Mouse (Mus musculus): ENCODE results near the gene Ccdc62. TPM values are rescaled to one million over a fixed set of nuclear protein-coding genes. Genes with fewer than 3 reads are reported as not detected.

Ccdc62 gene
- polyA plus RNA-seq, 1 experiment from 2014 or later, result 4.9 TPM

- no peak for ATAC-seq
- no peak overlapping the region for H3K27ac ChIP-seq (ENCODE audit: low read length)
- no peaks in the 10 kb centered on the region for H3K9me3 ChIP-seq (ENCODE audit: control insufficient read depth, low read length)
- no peak overlapping the region for H3K9ac ChIP-seq (replicated peaks; ENCODE audit: low read depth, low read length)
- 81% methylated on average over 9 of the region's 9 CpGs for WGBS
- no peak overlapping the region for H3K4me2 ChIP-seq (ENCODE audit: low read length)
- H3K27me3 ChIP-seq (replicated peaks; ENCODE audit: control insufficient read depth, insufficient read depth, low read length), result no peaks in the 10 kb centered on the region
- H3K36me3 ChIP-seq (ENCODE audit: control insufficient read depth, insufficient read depth), result no peaks in the 10 kb centered on the region
- peaks cover 5% of the 10 kb centered on the region; the same call in 1 of the 2 replicates for H3K4me1 ChIP-seq (replicated peaks; ENCODE audit: control insufficient read depth, insufficient read depth, low read length)
- H3K4me3 ChIP-seq (replicated peaks; ENCODE audit: low read length), result no peak overlapping the region
These were observed 50.2 kb downstream of the Ccdc62 start for GRCm38 (mm10) chr5:123980521-123981249.

GRCm38 (mm10) chr5:123981250-123981554 is 50.7 kb downstream of the Ccdc62 start:
- 73% methylated on average over 6 of the region's 6 CpGs for WGBS
- ATAC-seq, result no peak
- H3K27me3 ChIP-seq (replicated peaks; ENCODE audit: control insufficient read depth, insufficient read depth, low read length), result no peaks in the 10 kb centered on the region
- no peak overlapping the region for H3K27ac ChIP-seq (ENCODE audit: low read length)
- no peak overlapping the region for H3K4me3 ChIP-seq (replicated peaks; ENCODE audit: low read length)
- H3K4me1 ChIP-seq (replicated peaks; ENCODE audit: control insufficient read depth, insufficient read depth, low read length), result 0 out of 2 replicates have a peak, but pooled peaks cover 3% of the 10 kb centered on the region
- no peaks in the 10 kb centered on the region for H3K36me3 ChIP-seq (ENCODE audit: control insufficient read depth, insufficient read depth)
- no peak overlapping the region for H3K4me2 ChIP-seq (ENCODE audit: low read length)
- no peak overlapping the region for H3K9ac ChIP-seq (replicated peaks; ENCODE audit: low read depth, low read length)
- H3K9me3 ChIP-seq (ENCODE audit: control insufficient read depth, low read length), result no peaks in the 10 kb centered on the region

- Histone ChIP-seq H3K4me2 (ENCODE audit: low read length) (no peak overlapping the region), H3K27me3 (replicated peaks; ENCODE audit: control insufficient read depth, insufficient read depth, low read length) (no peaks in the 10 kb centered on the region), H3K9ac (replicated peaks; ENCODE audit: low read depth, low read length) (no peak overlapping the region), H3K9me3 (ENCODE audit: control insufficient read depth, low read length) (no peaks in the 10 kb centered on the region), H3K36me3 (ENCODE audit: control insufficient read depth, insufficient read depth) (no peaks in the 10 kb centered on the region), H3K27ac (ENCODE audit: low read length) (no peak overlapping the region), H3K4me1 (replicated peaks; ENCODE audit: control insufficient read depth, insufficient read depth, low read length) (0 out of 2 replicates have a peak, but pooled peaks cover 3% of the 10 kb centered on the region), H3K4me3 (replicated peaks; ENCODE audit: low read length) (no peak overlapping the region)
- ATAC-seq, result no peak
- 86% methylated on average over 11 of the region's 11 CpGs for WGBS
These were observed 52.4 kb downstream of the Ccdc62 start for GRCm38 (mm10) chr5:123982838-123983237.

DNA sequence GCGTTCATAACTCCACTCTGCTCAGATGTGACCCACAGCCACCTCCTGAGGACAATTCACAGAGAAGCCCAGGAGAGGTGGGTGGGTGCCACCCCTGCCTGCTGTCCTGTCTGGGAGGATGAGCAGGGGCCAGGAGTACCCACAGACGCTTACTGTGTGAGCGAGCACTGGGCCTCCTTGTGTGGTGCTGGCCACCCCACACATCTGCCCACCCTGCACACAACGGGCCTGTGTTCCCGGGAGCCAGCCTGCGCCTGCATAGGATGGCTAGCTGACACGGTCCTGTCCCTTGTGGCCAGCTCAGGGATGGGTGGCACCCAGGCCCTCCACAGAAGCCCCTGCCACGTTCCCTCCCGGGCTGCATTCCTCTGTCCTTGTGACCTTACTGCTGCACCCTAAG is 55.0 kb downstream of the Ccdc62 start:
- Histone ChIP-seq H3K4me3 (replicated peaks; ENCODE audit: low read length) (no peak overlapping the region), H3K27ac (ENCODE audit: low read length) (no peak overlapping the region), H3K9ac (replicated peaks; ENCODE audit: low read depth, low read length) (no peak overlapping the region), H3K27me3 (replicated peaks; ENCODE audit: control insufficient read depth, insufficient read depth, low read length) (no peaks in the 10 kb centered on the region), H3K4me2 (ENCODE audit: low read length) (no peak overlapping the region), H3K36me3 (ENCODE audit: control insufficient read depth, insufficient read depth) (no peaks in the 10 kb centered on the region), H3K4me1 (replicated peaks; ENCODE audit: control insufficient read depth, insufficient read depth, low read length) (0 out of 2 replicates have a peak, but pooled peaks cover 3% of the 10 kb centered on the region), H3K9me3 (ENCODE audit: control insufficient read depth, low read length) (no peaks in the 10 kb centered on the region)
- ATAC-seq, result no peak
- WGBS, result 75% methylated on average over 9 of the region's 9 CpGs

DNA sequence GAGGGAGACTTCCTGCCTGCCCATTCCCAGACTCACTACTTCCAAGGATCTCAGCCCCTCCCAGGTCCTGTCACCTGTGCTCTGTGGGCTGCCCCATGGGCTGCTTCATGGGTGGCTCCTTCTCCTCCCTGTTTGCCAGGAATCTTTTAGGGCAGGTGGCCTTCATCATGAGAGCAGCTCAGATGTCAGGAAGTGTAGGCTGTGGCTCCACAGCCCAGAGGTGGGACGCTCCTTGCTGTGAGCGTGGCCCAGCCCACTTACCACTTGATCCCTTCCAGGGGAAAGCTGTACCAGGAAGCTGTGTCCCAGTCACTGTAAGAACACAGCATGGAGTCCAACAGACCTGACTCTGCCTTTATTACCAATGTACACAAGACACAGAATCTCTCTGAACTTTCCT is 56.4 kb downstream of the Ccdc62 start:
- WGBS, result 100% methylated on average over 2 of the region's 2 CpGs
- Histone ChIP-seq H3K4me3 (replicated peaks; ENCODE audit: low read length) (no peak overlapping the region), H3K4me1 (replicated peaks; ENCODE audit: control insufficient read depth, insufficient read depth, low read length) (no peaks in the 10 kb centered on the region), H3K9ac (replicated peaks; ENCODE audit: low read depth, low read length) (no peak overlapping the region), H3K36me3 (ENCODE audit: control insufficient read depth, insufficient read depth) (no peaks in the 10 kb centered on the region), H3K27me3 (replicated peaks; ENCODE audit: control insufficient read depth, insufficient read depth, low read length) (no peaks in the 10 kb centered on the region), H3K4me2 (ENCODE audit: low read length) (no peak overlapping the region), H3K27ac (ENCODE audit: low read length) (no peak overlapping the region), H3K9me3 (ENCODE audit: control insufficient read depth, low read length) (no peaks in the 10 kb centered on the region)
- no peak for ATAC-seq

DNA sequence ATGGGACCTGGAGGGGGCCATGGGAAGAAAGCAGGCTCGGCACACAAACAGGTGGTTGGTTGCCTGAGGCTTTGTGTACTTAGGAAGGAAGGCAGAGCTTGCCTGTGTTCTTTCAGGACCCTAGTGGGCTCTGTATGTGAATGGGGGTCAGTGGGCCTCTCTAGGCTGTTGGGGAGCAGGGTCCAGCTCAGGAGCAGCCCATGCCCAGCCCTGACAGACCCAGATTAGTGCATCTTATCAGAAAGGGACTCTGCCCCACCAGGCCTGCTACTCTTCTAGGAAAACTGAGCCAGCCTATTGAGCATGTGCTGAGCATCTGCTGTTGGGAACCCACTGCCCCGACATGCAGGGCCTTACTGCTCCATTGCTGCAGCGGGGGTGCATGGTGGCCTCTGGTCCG is 57.0 kb downstream of the Ccdc62 start:
- Histone ChIP-seq H3K9me3 (ENCODE audit: control insufficient read depth, low read length) (no peaks in the 10 kb centered on the region), H3K9ac (replicated peaks; ENCODE audit: low read depth, low read length) (no peak overlapping the region), H3K4me2 (ENCODE audit: low read length) (no peak overlapping the region), H3K4me1 (replicated peaks; ENCODE audit: control insufficient read depth, insufficient read depth, low read length) (peaks cover 4% of the 10 kb centered on the region), H3K36me3 (ENCODE audit: control insufficient read depth, insufficient read depth) (no peaks in the 10 kb centered on the region), H3K27me3 (replicated peaks; ENCODE audit: control insufficient read depth, insufficient read depth, low read length) (no peaks in the 10 kb centered on the region), H3K27ac (ENCODE audit: low read length) (no peak overlapping the region), H3K4me3 (replicated peaks; ENCODE audit: low read length) (no peak overlapping the region)
- ATAC-seq, result no peak
- 79% methylated on average over 4 of the region's 4 CpGs for WGBS

- H3K4me1 ChIP-seq (replicated peaks; ENCODE audit: control insufficient read depth, insufficient read depth, low read length), result peaks cover 9% of the 10 kb centered on the region
- ATAC-seq, result no peak
- no peaks in the 10 kb centered on the region for H3K9me3 ChIP-seq (ENCODE audit: control insufficient read depth, low read length)
- H3K4me2 ChIP-seq (ENCODE audit: low read length), result no peak overlapping the region
- no peak overlapping the region for H3K27ac ChIP-seq (ENCODE audit: low read length)
- WGBS, result 83% methylated on average over 20 of the region's 20 CpGs
- no peak overlapping the region for H3K4me3 ChIP-seq (replicated peaks; ENCODE audit: low read length)
- H3K9ac ChIP-seq (replicated peaks; ENCODE audit: low read depth, low read length), result no peak overlapping the region
- H3K27me3 ChIP-seq (replicated peaks; ENCODE audit: control insufficient read depth, insufficient read depth, low read length), result no peaks in the 10 kb centered on the region
- H3K36me3 ChIP-seq (ENCODE audit: control insufficient read depth, insufficient read depth), result no peaks in the 10 kb centered on the region
These were observed 59.7 kb downstream of the Ccdc62 start for GRCm38 (mm10) chr5:123989941-123990885.

GRCm38 (mm10) chr5:123991321-123991720 is 60.8 kb downstream of the Ccdc62 start:
- Histone ChIP-seq H3K36me3 (ENCODE audit: control insufficient read depth, insufficient read depth) (no peaks in the 10 kb centered on the region), H3K4me1 (replicated peaks; ENCODE audit: control insufficient read depth, insufficient read depth, low read length) (peaks cover 9% of the 10 kb centered on the region), H3K9ac (replicated peaks; ENCODE audit: low read depth, low read length) (no peak overlapping the region), H3K27ac (ENCODE audit: low read length) (no peak overlapping the region), H3K27me3 (replicated peaks; ENCODE audit: control insufficient read depth, insufficient read depth, low read length) (no peaks in the 10 kb centered on the region), H3K4me2 (ENCODE audit: low read length) (no peak overlapping the region), H3K9me3 (ENCODE audit: control insufficient read depth, low read length) (no peaks in the 10 kb centered on the region), H3K4me3 (replicated peaks; ENCODE audit: low read length) (no peak overlapping the region)
- 83% methylated on average over 6 of the region's 6 CpGs for WGBS
- no peak for ATAC-seq

GRCm38 (mm10) chr5:123992193-123992637 is 61.7 kb downstream of the Ccdc62 start:
- H3K36me3 ChIP-seq (ENCODE audit: control insufficient read depth, insufficient read depth), result no peaks in the 10 kb centered on the region
- H3K27ac ChIP-seq (ENCODE audit: low read length), result peak overlapping the region; percentile 77
- 77% methylated on average over 10 of the region's 10 CpGs for WGBS
- H3K4me2 ChIP-seq (ENCODE audit: low read length), result no peak overlapping the region
- H3K9ac ChIP-seq (replicated peaks; ENCODE audit: low read depth, low read length), result no peak overlapping the region; the same call in 1 of the 2 replicates
- H3K4me1 ChIP-seq (replicated peaks; ENCODE audit: control insufficient read depth, insufficient read depth, low read length), result peaks cover 15% of the 10 kb centered on the region
- no peaks in the 10 kb centered on the region for H3K27me3 ChIP-seq (replicated peaks; ENCODE audit: control insufficient read depth, insufficient read depth, low read length)
- H3K4me3 ChIP-seq (replicated peaks; ENCODE audit: low read length), result no peak overlapping the region
- no peak for ATAC-seq
- no peaks in the 10 kb centered on the region for H3K9me3 ChIP-seq (ENCODE audit: control insufficient read depth, low read length)
